Mouse (Mus musculus) hindbrain, embryonic 11.5 days (tissue): ENCODE data around the gene Cast. TPM values are rescaled to one million over a fixed set of nuclear protein-coding genes. Genes with fewer than 3 reads are reported as not detected.

Experiments used
- ATAC-seq: fragments of 200-750 bp; cut with Nextera tagmentation; 2 replicates; pipeline ENCODE4 v1.8.0; 2017; ENCODE audit warnings: mild to moderate bottlenecking, moderate TSS enrichment, moderate library complexity; ENCODE audit not compliant: low FRiP score
- DNase-seq: peaks from one replicate; pipeline ENCODE4 v3.0.0-alpha.2; 2015; ENCODE audit warnings: low spot score
- H3K27ac ChIP-seq: fragments of 300-500 bp; sonication (generic); 2 replicates; pipeline ENCODE4 v1.5.1; 2014; ENCODE audit warnings: mild to moderate bottlenecking, low read depth, low read length
- H3K27me3 ChIP-seq: fragments of 300-500 bp; sonication (generic); 2 replicates; pipeline ENCODE4 v1.6.1; 2014; ENCODE audit warnings: mild to moderate bottlenecking, low read length, moderate library complexity, mixed read lengths; ENCODE audit not compliant: control insufficient read depth, insufficient read depth
- H3K36me3 ChIP-seq: fragments of 300-500 bp; sonication (generic); 2 replicates; pipeline ENCODE4 v1.6.1; 2014; ENCODE audit warnings: mild to moderate bottlenecking, low read length, moderate library complexity, mixed read lengths; ENCODE audit not compliant: control insufficient read depth, insufficient read depth
- H3K4me1 ChIP-seq: fragments of 300-500 bp; sonication (generic); replicated peaks from 2 replicates; pipeline ENCODE4 v1.6.1; 2014; ENCODE audit warnings: low read length, mixed read lengths; ENCODE audit not compliant: control insufficient read depth, insufficient read depth
- H3K4me2 ChIP-seq: fragments of 300-500 bp; sonication (generic); replicated peaks from 2 replicates; pipeline ENCODE4 v1.6.1; 2014; ENCODE audit warnings: mild to moderate bottlenecking, low read depth, low read length
- H3K4me3 ChIP-seq: fragments of 300-500 bp; sonication (generic); 2 replicates; pipeline ENCODE4 v1.5.1; 2014; ENCODE audit warnings: low read depth, low read length
- H3K9ac ChIP-seq: fragments of 300-500 bp; sonication (generic); 2 replicates; pipeline ENCODE4 v1.6.1; 2014; ENCODE audit warnings: low read depth, low read length
- H3K9me3 ChIP-seq: fragments of 300-500 bp; sonication (generic); 2 replicates; pipeline ENCODE4 v1.6.1; 2016; ENCODE audit warnings: low read length; ENCODE audit not compliant: control insufficient read depth
- WGBS: fragments of 180-500 bp; shearing (Covaris S2); extraction: QIAGEN DNeasy Blood & Tissue Kit; methylation state at CpG from one replicate; pipeline ENCODE4 v1.1.7; 2014; 5-methylcytosine and 5-hydroxymethylcytosine counted together
- polyA plus RNA-seq: library from polyadenylated mRNA; unstranded; fragments of >200 nt; fragmentation: Nextera tagmentation; extraction: Ambion mirVana; gene quantifications from 2 replicates; pipeline ENCODE4 v1.2.1, GENCODE M21; 2014

Gene Cast
- polyA plus RNA-seq, 1 experiment from 2014 or later: 18.8 TPM

DNA sequence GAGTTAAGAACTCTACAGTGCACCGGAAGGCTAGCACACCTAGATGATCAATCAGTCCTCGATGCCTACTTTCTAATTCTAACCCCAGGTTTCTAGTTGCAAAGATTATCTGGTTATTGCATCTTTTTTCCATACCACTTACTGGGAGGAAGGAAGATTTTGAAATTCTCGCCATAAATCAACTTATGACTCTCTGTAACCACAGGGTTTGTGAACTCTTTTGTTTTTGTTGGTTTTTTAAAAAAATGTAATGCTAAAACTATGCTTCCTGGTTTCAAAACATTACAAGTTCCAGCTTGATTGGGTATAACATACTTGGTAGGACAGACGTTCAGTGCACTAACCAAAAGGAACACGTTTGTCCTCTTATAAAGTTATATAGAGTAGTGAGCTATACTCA is 1.7 kb downstream of the Cast start:
- no peak for ATAC-seq
- 57% methylated on average over 5 of the region's 5 CpGs for WGBS
- no peaks in the 10 kb centered on the region for H3K36me3 ChIP-seq
- no peaks in the 10 kb centered on the region for H3K27me3 ChIP-seq
- H3K27ac ChIP-seq: no peak overlapping the region
- H3K4me2 ChIP-seq: no peak overlapping the region
- H3K4me3 ChIP-seq: no peak overlapping the region
- DNase-seq: no peak
- no peak overlapping the region for H3K9ac ChIP-seq
- no peaks in the 10 kb centered on the region for H3K9me3 ChIP-seq
- H3K4me1 ChIP-seq: no peaks in the 10 kb centered on the region

DNA sequence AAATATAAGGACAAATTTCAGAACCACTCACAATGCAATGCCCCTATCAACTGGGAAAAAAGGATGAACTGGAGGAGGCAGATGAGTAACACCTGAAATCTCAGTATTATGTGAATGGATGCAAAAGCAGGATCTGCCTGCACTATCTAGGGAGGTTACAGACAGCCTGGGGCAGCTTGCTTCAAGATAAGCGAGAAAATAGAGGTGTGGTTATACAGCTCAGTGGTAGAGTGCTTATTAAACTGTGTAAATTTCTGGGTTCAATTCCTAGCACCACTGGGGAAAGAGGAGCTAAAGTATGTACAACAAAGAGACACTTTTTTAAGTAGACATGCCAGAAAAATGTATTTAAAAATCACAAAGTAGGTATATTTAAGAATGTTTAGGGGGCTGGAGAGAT is 14.2 kb downstream of the Cast start:
- Histone ChIP-seq H3K27ac (no peak overlapping the region), H3K27me3 (no peaks in the 10 kb centered on the region), H3K36me3 (no peaks in the 10 kb centered on the region), H3K9me3 (no peaks in the 10 kb centered on the region), H3K9ac (no peak overlapping the region), H3K4me3 (no peak overlapping the region), H3K4me1 (no peaks in the 10 kb centered on the region), H3K4me2 (no peak overlapping the region)
- WGBS: 74% methylated on average over 1 of the region's 1 CpGs
- DNase-seq (no peak), ATAC-seq (no peak)

DNA sequence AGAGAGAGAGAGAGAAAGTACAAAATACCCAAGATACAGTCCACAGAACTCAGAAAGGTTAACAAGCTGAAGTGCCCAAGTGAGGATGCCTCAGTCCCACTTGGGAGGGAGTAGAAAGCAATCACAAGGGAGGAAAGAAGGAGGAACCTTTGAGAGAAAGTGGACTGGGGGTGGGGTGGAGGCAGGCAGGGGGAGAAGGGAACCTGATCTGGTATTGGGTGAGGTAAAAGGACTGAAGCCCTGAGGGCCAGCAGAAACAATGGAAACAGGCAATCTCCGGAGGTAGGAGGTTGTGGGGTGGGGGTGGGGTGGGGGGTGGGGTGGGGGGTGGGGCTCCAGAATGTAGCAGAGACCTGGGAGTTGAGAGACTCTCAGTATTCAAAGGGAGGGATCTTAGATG is 20.9 kb downstream of the Cast start:
- H3K4me2 ChIP-seq: no peak overlapping the region
- H3K9me3 ChIP-seq: no peaks in the 10 kb centered on the region
- DNase-seq: no peak
- no peaks in the 10 kb centered on the region for H3K27me3 ChIP-seq
- H3K4me1 ChIP-seq: no peaks in the 10 kb centered on the region
- no peak overlapping the region for H3K27ac ChIP-seq
- no peak overlapping the region for H3K9ac ChIP-seq
- no peak for ATAC-seq
- 0% methylated on average over 1 of the region's 1 CpGs for WGBS
- no peaks in the 10 kb centered on the region for H3K36me3 ChIP-seq
- H3K4me3 ChIP-seq: no peak overlapping the region

DNA sequence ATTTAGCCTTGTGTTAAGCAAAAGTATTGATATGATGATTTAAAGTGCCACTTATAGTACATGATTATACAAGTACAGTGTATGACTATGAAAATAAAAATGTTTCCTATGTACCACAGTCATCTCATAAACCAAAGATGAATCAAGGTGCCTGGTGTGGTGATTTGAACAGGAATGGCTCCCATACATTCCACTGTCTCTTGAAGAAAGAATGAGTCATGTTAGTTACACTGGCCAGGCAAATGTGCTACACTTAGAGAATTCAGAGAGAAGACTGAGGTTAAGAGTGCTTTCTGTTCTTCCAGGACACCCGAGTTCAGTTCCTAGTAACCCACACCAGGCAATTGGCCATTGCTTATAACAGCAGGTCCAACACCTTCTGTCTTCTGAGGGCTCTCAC is 36.5 kb downstream of the Cast start:
- H3K27ac ChIP-seq: no peak overlapping the region
- H3K27me3 ChIP-seq: no peaks in the 10 kb centered on the region
- DNase-seq (no peak), ATAC-seq (no peak)
- no peaks in the 10 kb centered on the region for H3K36me3 ChIP-seq
- no peak overlapping the region for H3K9ac ChIP-seq
- no peak overlapping the region for H3K4me3 ChIP-seq
- no peaks in the 10 kb centered on the region for H3K4me1 ChIP-seq
- WGBS: 72% methylated on average over 1 of the region's 1 CpGs
- no peaks in the 10 kb centered on the region for H3K9me3 ChIP-seq
- H3K4me2 ChIP-seq: no peak overlapping the region

DNA sequence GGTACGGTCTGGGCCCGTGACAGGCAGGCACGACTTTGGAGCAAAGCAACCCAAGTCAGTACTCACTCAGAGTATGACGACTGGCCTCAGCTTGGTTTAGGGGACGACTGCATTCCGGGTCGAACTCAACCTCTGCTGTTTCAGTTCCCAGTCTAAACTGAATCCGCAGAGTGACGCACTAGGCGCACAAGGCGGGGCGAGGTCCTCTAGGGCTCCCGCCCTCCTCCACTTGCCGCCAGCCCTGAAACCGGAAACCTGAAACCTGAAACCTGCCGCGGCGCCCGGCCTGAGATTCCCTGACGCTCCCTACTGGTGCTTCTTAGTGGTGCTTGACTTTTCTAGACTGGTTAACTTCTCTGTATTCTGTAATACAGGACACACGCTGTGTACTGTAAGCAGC is 38.1 kb downstream of the Cast start:
- DNase-seq: peak; percentile 90
- Histone ChIP-seq H3K4me1 (no peaks in the 10 kb centered on the region), H3K4me2 (peak overlapping the region; percentile 48), H3K4me3 (peak overlapping the region; percentile 34), H3K9ac (peak overlapping the region; percentile 36; the same call in 1 of the 2 replicates), H3K36me3 (no peaks in the 10 kb centered on the region), H3K27ac (no peak overlapping the region), H3K9me3 (no peaks in the 10 kb centered on the region), H3K27me3 (no peaks in the 10 kb centered on the region)
- ATAC-seq: peak; percentile 98
- WGBS: under 1% methylated on average over 21 of the region's 21 CpGs

DNA sequence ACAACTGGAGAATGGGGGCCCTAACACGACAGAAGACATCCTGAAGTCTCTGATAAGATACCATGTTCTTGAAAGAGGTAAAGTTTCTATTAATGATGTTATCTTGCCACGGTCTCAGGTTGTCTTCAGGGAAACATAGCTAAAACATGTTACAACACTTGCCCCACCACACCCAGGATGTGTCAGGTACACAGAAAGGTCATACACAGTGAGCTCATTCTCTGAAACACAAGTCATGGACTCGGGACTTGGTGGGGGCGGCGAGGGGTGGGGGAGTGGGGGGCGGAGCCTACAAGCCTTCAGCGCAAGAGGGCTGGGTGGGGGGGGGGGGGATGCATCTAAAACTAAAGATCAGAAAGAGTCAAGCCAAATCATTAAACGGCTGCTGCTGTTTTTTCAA is 38.7 kb downstream of the Cast start:
- H3K36me3 ChIP-seq: no peaks in the 10 kb centered on the region
- H3K4me2 ChIP-seq: peak overlapping the region; percentile 48
- no peak overlapping the region for H3K27ac ChIP-seq
- no peaks in the 10 kb centered on the region for H3K4me1 ChIP-seq
- no peak overlapping the region; the same call in 1 of the 2 replicates for H3K9ac ChIP-seq
- no peaks in the 10 kb centered on the region for H3K27me3 ChIP-seq
- ATAC-seq (peak; percentile 48; the same call in 1 of the 2 replicates), DNase-seq (peak; percentile 8)
- no peaks in the 10 kb centered on the region for H3K9me3 ChIP-seq
- WGBS: 13% methylated on average over 8 of the region's 8 CpGs
- peak overlapping the region; percentile 34 for H3K4me3 ChIP-seq

DNA sequence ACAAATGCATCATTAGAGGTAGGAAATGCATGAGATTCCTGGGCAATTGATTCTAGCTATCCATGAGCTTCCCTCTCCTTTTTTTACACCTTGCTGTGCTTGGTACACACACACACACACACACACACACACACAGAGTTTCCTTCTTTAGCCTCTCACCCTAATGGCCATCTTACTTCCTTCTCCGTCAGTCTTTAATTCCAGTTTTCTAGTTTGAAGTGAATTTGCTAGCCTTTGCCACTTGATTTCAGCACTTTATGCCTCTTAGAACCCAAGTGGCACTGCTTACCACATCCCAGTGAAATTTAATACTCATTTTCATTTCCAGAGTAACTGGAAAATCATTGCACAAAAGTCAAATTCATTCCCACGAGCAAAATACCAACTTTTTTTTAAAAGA is 41.4 kb downstream of the Cast start:
- DNase-seq (no peak), ATAC-seq (no peak)
- no peak overlapping the region for H3K4me3 ChIP-seq
- no peak overlapping the region for H3K27ac ChIP-seq
- WGBS: 79% methylated on average over 2 of the region's 2 CpGs
- H3K36me3 ChIP-seq: no peaks in the 10 kb centered on the region
- H3K9ac ChIP-seq: no peak overlapping the region
- no peak overlapping the region for H3K4me2 ChIP-seq
- no peaks in the 10 kb centered on the region for H3K27me3 ChIP-seq
- H3K4me1 ChIP-seq: no peaks in the 10 kb centered on the region
- H3K9me3 ChIP-seq: no peaks in the 10 kb centered on the region

DNA sequence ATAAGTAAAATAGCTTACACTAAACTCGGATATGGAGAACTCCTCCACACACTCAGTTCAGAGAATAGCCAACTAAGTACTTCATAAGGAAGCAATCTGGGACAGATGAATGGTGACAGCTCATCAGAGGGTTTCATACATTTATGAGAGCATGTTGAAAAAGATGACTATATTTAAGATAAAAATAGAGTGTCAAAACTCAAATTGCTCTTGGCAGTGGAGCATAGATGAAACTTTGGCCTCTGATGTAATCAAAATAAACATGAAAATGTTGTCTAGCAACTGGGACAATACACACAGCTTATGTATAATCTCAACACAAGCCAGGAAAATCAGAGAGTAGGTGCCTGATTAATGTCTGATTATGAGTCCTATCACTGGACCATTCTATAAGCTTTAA is 45.9 kb downstream of the Cast start:
- DNase-seq: no peak
- Histone ChIP-seq H3K36me3 (no peaks in the 10 kb centered on the region), H3K27me3 (no peaks in the 10 kb centered on the region), H3K4me2 (no peak overlapping the region), H3K9me3 (no peaks in the 10 kb centered on the region), H3K9ac (no peak overlapping the region), H3K4me3 (no peak overlapping the region), H3K27ac (no peak overlapping the region), H3K4me1 (no peaks in the 10 kb centered on the region)
- WGBS: 83% methylated on average over 1 of the region's 1 CpGs
- ATAC-seq: no peak

DNA sequence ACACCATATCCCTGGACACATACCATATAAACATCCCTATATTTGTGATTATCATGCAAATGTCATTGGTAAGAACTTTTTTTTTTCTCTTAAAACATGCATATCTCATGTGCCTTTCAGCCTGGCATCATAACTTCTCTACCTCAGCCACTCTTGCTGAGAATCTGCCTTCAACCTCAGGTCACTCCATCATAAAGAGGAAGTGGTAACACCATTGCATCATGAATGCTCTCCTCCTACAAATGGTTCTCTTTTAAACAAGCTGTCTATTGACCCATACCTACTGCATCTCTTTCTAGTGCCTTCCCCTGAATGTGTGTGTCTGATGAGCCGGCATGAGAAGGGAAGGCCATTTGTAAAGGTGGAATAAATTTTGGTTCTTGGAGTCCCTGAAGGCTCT is 49.5 kb downstream of the Cast start:
- 96% methylated on average over 1 of the region's 1 CpGs for WGBS

More for the DNA sequence above, 49.5 kb downstream of the Cast start:
- Histone ChIP-seq H3K4me2 (no peak overlapping the region), H3K36me3 (no peaks in the 10 kb centered on the region), H3K27me3 (no peaks in the 10 kb centered on the region), H3K9ac (no peak overlapping the region), H3K4me1 (no peaks in the 10 kb centered on the region), H3K27ac (no peak overlapping the region), H3K4me3 (no peak overlapping the region), H3K9me3 (no peaks in the 10 kb centered on the region)
- ATAC-seq (no peak), DNase-seq (no peak)
